Mouse (Mus musculus) MEL-GATA-1-ER (cell line): Measurements from ENCODE around the gene Pgm2l1.
"Not testable (repeated sequence)": the region's sequence is repeated elsewhere in the genome, so short reads cannot be mapped to it uniquely, and the experiment has no call there.

Experiments used
- DNase-seq: peaks from one replicate; pipeline ENCODE4 v3.0.0-alpha.2; 2012; ENCODE audit warnings: low read depth; ENCODE audit errors: extremely low read depth

The Pgm2l1 gene

GRCm38 (mm10) chr7:100227896-100228525, 817 bp downstream of the Pgm2l1 start:
- peak; percentile 22 for DNase-seq

DNA sequence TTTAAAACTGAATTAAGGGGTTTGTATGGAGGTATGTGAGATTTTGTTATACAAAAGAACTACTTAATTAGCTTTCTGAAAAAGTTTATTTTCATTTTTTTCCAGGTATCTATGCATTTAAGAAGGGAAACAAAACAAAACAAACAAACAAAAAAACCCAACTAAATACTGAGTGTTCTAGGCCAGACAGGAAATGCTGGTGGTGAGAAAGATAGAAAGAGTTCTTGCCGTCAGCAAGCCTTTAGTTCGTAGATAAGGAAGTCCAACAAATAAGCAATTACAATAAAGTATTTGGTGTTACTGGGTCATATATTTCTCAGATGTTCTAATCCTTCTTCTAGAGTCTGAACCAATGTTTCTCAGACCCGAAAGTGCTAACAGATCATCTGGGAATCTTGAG, 1.8 kb downstream of the Pgm2l1 start:
- peak; percentile 36 for DNase-seq

GRCm38 (mm10) chr7:100230646-100231045, 3.5 kb downstream of the Pgm2l1 start:
- no peak for DNase-seq

DNA sequence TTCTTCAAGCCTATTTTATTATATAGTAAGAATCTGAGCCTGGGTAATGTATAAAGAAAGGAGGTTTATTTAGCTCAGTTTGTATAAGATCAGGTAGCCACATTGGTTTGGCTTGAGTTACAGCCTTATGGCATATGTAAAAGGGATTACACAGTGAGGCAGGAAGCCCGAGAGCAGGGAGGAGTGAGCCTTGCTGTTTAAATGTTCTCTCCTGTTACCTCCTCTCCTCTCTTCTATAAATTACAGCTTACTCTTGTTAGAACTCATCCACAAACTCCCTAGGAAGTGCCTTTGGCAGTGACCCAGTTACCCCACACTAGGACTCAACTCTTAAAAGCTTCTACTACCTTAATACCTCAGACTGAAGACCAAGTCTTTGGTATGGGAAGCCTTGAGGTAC, 4.5 kb downstream of the Pgm2l1 start:
- DNase-seq = no peak

DNA sequence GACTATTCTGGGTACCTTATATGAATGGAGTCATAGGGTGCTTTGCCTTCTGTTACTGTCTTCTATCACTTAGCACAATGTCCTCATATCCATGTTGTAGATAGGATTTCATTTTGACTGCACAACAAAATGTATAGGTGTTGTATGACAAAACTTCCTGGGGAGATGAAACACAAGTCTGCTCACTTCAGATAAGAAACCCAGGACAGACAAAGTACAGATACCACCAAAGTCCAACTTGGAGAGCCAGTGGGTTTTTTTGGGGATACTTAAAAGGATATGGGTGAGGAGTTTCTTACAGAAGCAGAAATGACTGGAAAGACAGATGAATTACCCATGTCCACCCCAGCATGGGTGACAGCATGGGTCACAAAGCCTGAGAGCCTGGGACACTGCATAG, 6.5 kb downstream of the Pgm2l1 start:
- DNase-seq = peak; percentile 65

DNA sequence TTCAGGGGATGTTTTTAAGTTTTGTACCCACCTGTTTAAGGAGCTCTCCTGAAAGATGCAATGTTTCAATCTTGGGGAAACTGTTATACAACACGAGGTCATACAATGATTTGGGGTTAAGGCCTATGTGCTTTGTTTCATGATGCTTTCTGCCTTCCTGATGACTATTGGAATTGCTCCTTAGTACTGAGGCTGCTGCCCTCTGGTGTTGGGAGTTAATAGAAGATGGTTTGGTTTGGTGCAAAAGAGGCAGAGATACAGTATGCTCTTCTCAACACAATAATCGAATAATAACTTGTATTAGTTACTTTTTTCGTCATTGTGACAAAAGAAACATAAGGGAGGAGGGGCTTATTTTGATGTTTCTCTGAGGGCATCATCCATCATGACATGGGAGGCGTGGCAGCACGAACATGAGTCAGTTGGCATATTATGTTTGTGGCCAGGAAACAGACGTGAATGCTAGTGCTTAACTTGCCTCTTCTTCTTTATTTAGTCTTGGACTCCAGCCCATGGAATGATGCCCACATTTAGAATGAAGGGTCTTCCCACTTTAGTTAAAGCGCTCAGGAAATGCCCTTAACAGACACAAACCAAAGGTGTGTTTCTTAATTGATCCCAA, 7.2 kb downstream of the Pgm2l1 start:
- peak; percentile 38 for DNase-seq

- no peak for DNase-seq
Observed at GRCm38 (mm10) chr7:100238271-100238670, 11.1 kb downstream of the Pgm2l1 start.

DNA sequence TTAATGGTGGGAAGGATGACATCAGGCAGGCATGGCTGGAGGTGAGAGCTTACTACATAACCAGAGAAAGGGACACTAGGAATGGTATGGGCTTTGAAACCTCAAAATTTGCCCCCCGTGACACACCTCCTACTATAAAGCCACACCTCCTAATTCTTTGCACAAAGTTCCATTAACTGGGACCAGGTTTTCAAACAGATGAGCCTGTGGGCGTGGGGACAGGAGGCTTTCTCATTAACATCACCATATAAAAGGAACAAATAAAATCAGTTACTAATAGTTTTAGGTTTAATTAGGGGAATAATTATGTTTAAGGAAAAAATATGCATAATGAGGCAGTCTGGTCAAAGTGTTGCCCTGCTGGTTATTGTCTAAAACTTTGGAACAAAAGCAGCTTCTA, 13.4 kb downstream of the Pgm2l1 start:
- no peak for DNase-seq

- peak; percentile 68 for DNase-seq
Observed at GRCm38 (mm10) chr7:100243007-100243406, 15.8 kb downstream of the Pgm2l1 start.

DNA sequence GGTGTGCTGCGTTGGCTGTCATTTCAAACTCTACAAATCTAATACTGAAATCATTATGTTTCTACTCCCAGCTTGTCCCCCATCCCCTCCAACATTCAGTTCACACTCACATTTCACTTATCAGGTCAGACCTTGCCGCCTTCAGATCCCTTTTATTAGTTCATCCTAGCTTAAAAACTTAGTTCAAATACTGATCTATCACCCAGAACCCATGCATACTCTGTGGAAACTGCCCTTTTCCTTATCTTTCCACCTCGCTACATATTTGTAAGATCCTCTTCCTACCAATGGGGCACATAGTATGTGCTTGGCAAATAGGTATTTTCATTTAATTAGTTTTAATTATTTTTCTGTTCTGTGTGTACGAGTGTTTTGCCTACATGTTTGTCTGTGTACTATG, 17.0 kb downstream of the Pgm2l1 start:
- DNase-seq = no peak

GRCm38 (mm10) chr7:100245176-100245575, 18.0 kb downstream of the Pgm2l1 start:
- DNase-seq = no peak

GRCm38 (mm10) chr7:100250667-100251066, 23.5 kb downstream of the Pgm2l1 start:
- no peak for DNase-seq

- no peak for DNase-seq
Observed at GRCm38 (mm10) chr7:100262350-100262749, 35.2 kb downstream of the Pgm2l1 start.

DNA sequence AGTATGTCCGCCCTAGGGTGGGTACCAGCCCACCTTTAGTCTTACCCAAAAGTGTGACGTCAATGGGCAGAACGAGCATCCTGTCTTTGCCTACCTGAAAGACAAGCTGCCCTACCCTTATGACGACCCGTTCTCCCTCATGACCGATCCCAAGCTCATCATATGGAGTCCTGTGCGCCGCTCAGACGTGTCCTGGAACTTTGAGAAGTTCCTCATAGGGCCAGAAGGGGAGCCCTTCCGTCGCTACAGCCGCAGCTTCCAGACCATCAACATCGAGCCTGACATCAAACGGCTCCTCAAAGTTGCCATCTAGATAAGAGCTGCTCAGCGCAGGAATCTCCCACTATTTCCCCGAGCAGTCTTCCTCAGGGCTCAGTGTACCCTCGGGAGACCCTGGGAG, 37.7 kb downstream of the Pgm2l1 start:
- not testable (repeated sequence) for DNase-seq

DNA sequence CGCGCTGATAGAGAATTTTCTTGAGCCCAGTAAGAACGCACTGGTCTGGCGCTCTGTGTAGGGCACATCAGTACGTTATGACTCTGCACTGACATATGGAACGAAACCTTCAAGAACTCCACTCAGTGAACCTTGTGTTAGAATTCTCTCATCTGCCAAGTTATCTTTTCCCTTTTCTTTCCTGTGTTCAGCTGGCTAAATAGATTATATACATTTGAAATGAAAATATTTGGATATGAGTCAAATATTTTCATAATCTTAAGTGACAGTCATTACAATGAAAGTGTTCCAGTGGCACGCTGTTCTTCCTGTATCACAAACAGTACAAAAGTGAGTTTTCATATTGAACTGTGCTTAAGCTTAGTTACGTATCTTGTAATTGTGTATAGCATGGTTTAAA, 45.2 kb downstream of the Pgm2l1 start:
- no peak for DNase-seq

DNA sequence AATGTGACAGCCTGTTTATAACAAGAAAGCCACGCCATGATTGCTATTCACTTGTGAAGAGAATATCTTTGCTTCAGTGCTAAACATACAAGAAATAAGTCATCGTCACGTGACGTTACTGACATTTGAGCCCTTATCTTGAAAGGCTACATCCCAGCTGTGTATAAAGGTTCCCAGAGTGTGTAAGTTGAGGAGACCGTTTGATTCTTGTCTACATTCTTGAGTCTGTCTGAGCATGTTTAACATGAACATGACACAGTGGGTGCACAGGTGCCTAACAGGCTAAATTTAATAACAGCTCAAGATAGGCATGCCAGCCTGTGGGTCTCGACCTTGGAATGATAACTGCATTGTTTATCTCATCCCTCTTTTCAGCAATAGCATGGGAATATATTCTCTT, 47.3 kb downstream of the Pgm2l1 start:
- DNase-seq = no peak

GRCm38 (mm10) chr7:100276397-100276796, 49.2 kb downstream of the Pgm2l1 start:
- no peak for DNase-seq

- no peak for DNase-seq
Observed at GRCm38 (mm10) chr7:100279803-100280202, 52.6 kb downstream of the Pgm2l1 start.

- no peak for DNase-seq
Observed at GRCm38 (mm10) chr7:100281596-100281995, 54.4 kb downstream of the Pgm2l1 start.

GRCm38 (mm10) chr7:100283298-100283697, 56.1 kb downstream of the Pgm2l1 start:
- DNase-seq = no peak

DNA sequence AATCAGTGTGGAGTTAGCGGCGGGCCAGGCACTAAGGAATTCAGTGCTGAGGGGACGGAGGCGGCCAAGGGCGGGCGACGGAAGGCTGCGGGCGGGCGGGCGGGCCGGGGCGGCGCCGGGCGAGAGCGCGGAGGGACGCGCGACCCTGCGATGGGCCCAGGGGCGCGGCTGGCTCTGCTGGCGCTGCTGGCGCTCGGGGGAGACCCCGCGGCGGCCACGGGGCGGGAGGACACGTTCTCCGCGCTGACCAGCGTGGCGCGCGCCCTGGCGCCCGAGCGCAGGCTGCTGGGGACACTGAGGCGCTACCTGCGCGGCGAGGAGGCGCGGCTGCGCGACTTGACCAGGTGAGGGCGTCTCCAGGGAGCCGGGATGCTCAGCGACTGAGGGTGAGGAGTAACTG, 58.2 kb downstream of the Pgm2l1 start, which contains the start of gene P4ha3:
Gene P4ha3 (plus strand): TSS at position 138 of the 400 bp plus-strand sequence.
- DNase-seq = no peak

DNA sequence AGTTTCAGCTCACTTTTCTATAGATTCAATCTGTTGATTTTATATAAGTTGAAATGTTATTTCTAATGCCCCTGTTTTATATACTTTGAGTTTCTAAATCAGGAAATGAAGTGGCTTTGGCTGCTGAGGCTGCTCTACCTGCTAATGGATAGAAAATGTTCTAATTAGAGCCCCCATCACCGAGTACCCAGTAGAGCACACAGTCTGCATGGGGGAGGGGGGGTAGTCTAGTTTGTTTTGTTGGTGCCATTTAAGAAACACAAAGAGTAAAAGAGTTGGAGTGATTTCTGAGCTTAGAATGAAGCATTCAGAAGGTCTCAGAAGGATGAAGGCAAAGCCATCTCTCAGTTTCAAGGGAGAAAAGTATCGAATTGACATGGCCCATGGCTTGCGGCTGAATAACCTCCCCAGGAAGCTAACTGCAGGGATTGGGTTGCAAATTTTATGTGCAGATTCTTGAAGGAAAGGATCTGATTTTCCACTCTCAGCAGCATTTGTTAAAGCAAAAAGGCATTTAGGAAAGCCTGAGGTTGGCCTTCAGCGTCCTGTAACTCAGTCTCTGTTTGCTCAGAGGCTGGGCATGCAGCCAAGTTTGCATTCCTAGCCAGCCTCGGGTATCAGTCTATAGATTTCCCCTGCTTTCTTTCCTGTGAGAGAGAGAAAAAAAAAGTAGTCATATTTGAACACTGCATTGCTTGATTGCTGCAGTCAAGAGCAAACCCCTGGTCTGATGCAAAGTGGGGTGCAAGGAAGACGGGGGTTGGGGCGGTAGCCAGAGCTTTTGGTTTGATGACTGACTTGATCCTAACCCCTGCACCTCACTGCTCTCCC, 60.8 kb downstream of the Pgm2l1 start:
- no peak for DNase-seq
